Mouse (Mus musculus) embryonic facial prominence, embryonic 12.5 days (tissue): ENCODE measurements around the gene Ifit2. TPM values are rescaled to one million over a fixed set of nuclear protein-coding genes. Genes with fewer than 3 reads are reported as not detected.
A peak's percentile ranks its signal among the peaks of the same experiment; 100 is the strongest.

Experiments used
- ATAC-seq: fragments of 200-750 bp; cut with Nextera tagmentation; 2 replicates; pipeline ENCODE4 v1.8.0; 2017; ENCODE audit not compliant: insufficient number of reproducible peaks, insufficient read depth, low FRiP score, low TSS enrichment
- H3K27ac ChIP-seq: fragments of 300-500 bp; sonication (generic); 2 replicates; pipeline ENCODE4 v1.5.1; 2016; ENCODE audit warnings: mild to moderate bottlenecking
- H3K27me3 ChIP-seq: fragments of 300-500 bp; sonication (generic); 2 replicates; pipeline ENCODE4 v1.6.1; 2016; ENCODE audit warnings: mild to moderate bottlenecking, moderate library complexity
- H3K36me3 ChIP-seq: fragments of 300-500 bp; sonication (generic); 2 replicates; pipeline ENCODE4 v1.6.1; 2016; ENCODE audit warnings: mild to moderate bottlenecking
- H3K4me1 ChIP-seq: fragments of 300-500 bp; sonication (generic); 2 replicates; pipeline ENCODE4 v1.6.1; 2016
- H3K4me2 ChIP-seq: fragments of 300-500 bp; sonication (generic); replicated peaks from 2 replicates; pipeline ENCODE4 v1.6.1; 2016; ENCODE audit warnings: mild to moderate bottlenecking, moderate library complexity
- H3K4me3 ChIP-seq: fragments of 300-500 bp; sonication (generic); 2 replicates; pipeline ENCODE4 v1.5.1; 2016; ENCODE audit warnings: mild to moderate bottlenecking
- H3K9ac ChIP-seq: fragments of 300-500 bp; sonication (generic); 2 replicates; pipeline ENCODE4 v1.6.1; 2016; ENCODE audit warnings: mild to moderate bottlenecking, moderate library complexity
- H3K9me3 ChIP-seq: fragments of 300-500 bp; sonication (generic); 2 replicates; pipeline ENCODE4 v1.6.1; 2016; ENCODE audit warnings: mild to moderate bottlenecking, moderate library complexity
- WGBS: fragments of 180-500 bp; shearing (Covaris S2); methylation state at CpG from one replicate; pipeline ENCODE4 v1.1.7; 2016; 5-methylcytosine and 5-hydroxymethylcytosine counted together
- polyA plus RNA-seq: library from polyadenylated mRNA; unstranded; fragments of >200 nt; fragmentation: Nextera tagmentation; extraction: Ambion mirVana; gene quantifications from 2 replicates; pipeline ENCODE4 v1.2.1, GENCODE M21; 2016

Gene Ifit2
- 8.9 and 9.8 TPM in 2 replicates for polyA plus RNA-seq

DNA sequence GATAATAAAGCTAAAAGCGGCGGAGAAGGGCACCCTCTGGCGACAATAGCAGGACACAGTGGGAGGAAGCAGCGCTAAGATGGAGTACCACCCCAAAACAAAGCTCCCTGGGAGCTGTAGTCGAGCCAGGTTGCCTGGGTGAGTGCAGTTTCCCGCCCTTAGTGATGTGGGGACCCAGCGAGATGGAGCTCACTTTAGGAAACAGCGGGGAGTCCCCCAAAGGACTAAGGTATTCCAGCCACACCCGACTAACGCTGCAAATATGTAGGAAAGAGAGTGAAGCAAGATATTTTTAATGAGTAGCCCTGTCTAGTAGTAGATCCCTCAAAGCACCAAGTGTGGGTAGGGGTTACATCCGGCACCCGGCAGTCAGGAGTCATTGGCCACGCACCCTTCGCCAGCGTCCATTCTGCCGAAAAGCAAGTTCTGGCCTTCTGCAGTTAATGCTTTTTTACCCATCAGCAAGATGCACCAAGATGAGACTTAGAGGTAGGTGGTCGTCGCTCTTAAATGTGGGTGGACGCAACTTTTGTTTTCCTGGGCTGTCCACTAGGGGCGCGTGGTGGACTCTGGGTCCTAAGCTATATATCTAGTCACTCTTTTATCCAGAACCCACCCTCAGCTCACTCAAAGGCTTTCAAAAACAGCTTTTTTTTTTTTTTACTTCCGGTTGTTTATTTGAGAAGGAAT is at the start of gene Ifit2:
Gene Ifit2 (plus strand): TSS at position 161 of the 690 bp plus-strand sequence.
- H3K36me3 ChIP-seq = no peaks in the 10 kb centered on the region
- H3K27me3 ChIP-seq = no peaks in the 10 kb centered on the region
- WGBS = 1% methylated on average over 22 of the region's 22 CpGs
- peak within 1 kb of the TSS; percentile 50 for H3K4me2 ChIP-seq
- peak within 1 kb of the TSS; percentile 39; the same call in 1 of the 2 replicates for H3K9ac ChIP-seq
- ATAC-seq = peak; percentile 87; the same call in 1 of the 2 replicates
- H3K27ac ChIP-seq = peak within 1 kb of the TSS; percentile 37
- H3K4me1 ChIP-seq = peaks cover 20% of the 10 kb centered on the region; the same call in 1 of the 2 replicates
- H3K9me3 ChIP-seq = no peaks in the 10 kb centered on the region
- peak within 1 kb of the TSS; percentile 40 for H3K4me3 ChIP-seq

DNA sequence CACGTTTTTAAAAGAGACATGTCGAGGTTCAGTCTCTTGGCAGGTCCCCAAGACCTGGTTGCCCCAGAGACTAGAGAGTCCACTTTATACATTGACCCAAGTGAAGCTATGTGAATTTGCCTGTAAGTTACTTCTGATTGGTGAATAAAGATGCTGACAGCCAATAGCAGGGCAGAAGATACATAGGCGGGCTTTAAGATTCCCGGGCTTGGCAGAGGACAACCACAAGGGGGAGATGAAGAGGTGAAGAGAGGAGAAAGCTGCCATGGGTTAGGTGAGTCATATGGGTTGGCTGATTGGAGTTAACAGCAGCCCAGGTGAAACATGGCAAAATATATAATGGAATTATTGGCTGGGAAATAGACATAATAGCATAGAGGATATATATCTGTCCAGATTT is 49.7 kb upstream of the Ifit2 start:
- Histone ChIP-seq H3K9ac (no peak overlapping the region), H3K27ac (no peak overlapping the region), H3K9me3 (no peaks in the 10 kb centered on the region), H3K4me2 (no peak overlapping the region), H3K4me3 (no peak overlapping the region), H3K27me3 (no peaks in the 10 kb centered on the region), H3K36me3 (peaks cover 15% of the 10 kb centered on the region; the same call in 1 of the 2 replicates), H3K4me1 (no peaks in the 10 kb centered on the region)
- ATAC-seq = no peak
- 37% methylated on average over 4 of the region's 4 CpGs for WGBS

DNA sequence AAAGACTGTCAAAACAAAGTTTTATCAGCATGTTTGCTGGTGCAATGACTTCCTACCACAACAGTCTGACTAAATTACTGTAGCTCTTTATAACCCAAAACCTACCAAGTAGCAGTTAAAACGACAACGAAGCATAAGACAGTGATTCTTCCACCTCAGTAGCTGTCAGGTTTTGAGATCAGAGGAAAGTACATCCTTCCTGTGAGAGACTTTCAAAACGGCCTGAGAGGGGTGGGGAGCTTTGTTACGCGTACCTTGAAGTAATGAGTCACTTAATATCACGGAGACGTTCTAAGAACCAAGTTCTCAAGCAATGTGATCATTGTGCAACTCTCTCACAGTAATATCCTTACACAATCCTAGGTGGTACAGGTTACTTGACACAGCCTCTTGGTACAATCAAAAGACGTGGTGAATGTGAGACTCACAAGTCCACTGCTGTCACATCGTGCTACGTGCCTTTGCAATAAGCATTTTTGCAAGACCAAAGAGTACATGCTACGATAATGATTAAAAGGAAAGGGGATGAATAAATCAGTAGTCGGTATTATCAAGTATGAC is 45.3 kb upstream of the Ifit2 start:
- Histone ChIP-seq H3K4me3 (no peak overlapping the region), H3K4me1 (no peaks in the 10 kb centered on the region), H3K9me3 (no peaks in the 10 kb centered on the region), H3K4me2 (no peak overlapping the region), H3K27me3 (no peaks in the 10 kb centered on the region), H3K9ac (no peak overlapping the region), H3K27ac (no peak overlapping the region), H3K36me3 (peaks cover 25% of the 10 kb centered on the region; the same call in 1 of the 2 replicates)
- ATAC-seq = no peak
- 89% methylated on average over 12 of the region's 12 CpGs for WGBS

DNA sequence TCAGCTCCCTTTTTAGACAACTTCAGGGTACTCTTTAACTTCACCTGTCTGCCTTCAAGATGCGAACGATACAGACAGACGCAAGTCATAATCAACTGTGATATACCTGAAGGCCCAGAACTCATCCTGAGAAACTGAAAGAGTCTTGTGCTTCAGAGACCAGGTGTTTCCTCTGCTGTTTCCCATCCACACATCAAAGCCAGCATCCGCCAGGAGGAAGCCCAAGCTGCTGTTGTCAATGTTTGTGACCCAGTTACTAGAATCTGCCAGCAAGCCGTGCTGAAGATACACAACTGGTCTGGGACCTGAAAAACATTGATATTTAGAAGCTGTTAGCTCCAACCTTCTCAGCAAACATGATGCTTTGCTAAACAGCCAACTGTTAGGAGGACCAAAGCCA is 39.8 kb upstream of the Ifit2 start:
- no peaks in the 10 kb centered on the region for H3K4me1 ChIP-seq
- H3K36me3 ChIP-seq = peaks cover 20% of the 10 kb centered on the region; the same call in 1 of the 2 replicates
- ATAC-seq = no peak
- H3K9me3 ChIP-seq = no peaks in the 10 kb centered on the region
- no peak overlapping the region for H3K4me3 ChIP-seq
- H3K27me3 ChIP-seq = no peaks in the 10 kb centered on the region
- H3K4me2 ChIP-seq = no peak overlapping the region
- 87% methylated on average over 5 of the region's 5 CpGs for WGBS
- H3K27ac ChIP-seq = no peak overlapping the region
- no peak overlapping the region for H3K9ac ChIP-seq

DNA sequence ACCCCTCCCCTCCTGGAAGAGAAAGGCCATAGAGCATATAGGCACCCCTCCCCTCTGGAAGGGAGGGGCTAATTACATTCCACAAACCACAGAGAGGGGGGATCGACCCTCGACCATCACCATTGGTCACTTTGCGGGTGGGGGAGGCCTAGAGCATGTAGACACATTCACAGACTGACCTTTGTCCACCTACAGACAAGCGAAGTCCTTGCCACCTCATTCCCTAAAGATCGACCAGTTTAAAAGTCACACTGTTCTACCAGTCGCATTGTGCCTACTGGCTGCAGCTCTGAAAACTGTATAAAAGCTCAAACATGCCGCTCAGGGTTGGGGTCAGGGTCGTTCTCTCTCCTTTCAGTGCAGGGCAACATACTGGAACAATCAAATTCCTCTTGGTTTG is 39.0 kb upstream of the Ifit2 start:
- no peak overlapping the region for H3K4me3 ChIP-seq
- WGBS = 45% methylated on average over 8 of the region's 8 CpGs
- H3K27ac ChIP-seq = no peak overlapping the region
- H3K4me1 ChIP-seq = no peaks in the 10 kb centered on the region
- H3K27me3 ChIP-seq = no peaks in the 10 kb centered on the region
- peaks cover 13% of the 10 kb centered on the region; the same call in 1 of the 2 replicates for H3K36me3 ChIP-seq
- no peak overlapping the region for H3K4me2 ChIP-seq
- H3K9me3 ChIP-seq = no peaks in the 10 kb centered on the region
- no peak overlapping the region for H3K9ac ChIP-seq
- ATAC-seq = no peak

DNA sequence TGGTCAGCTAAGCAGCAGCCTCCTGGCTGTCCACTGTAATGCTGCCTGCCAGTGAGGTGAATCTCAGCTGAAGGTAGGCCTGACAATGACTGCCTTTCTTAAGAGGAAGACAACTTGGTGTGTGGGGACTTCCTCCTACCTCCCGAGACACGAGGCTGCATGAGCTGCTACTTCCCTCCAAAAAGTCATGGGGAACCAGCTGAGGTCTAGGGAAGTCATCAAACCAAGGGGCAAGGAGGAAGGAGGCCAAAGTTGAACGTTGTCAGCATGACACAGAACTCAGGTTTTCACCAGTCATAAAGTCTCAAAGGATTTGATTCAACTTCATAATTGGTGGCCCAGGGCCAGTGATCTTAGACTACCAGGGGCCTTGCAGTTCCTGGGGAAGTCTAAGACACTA is 34.8 kb upstream of the Ifit2 start:
- no peak for ATAC-seq
- WGBS = 80% methylated on average over 3 of the region's 3 CpGs

GRCm38 (mm10) chr19:34516346-34516745 is 34.1 kb upstream of the Ifit2 start:
- Histone ChIP-seq H3K9ac (no peak overlapping the region), H3K4me2 (no peak overlapping the region), H3K4me3 (no peak overlapping the region), H3K27ac (no peak overlapping the region), H3K9me3 (no peaks in the 10 kb centered on the region), H3K4me1 (no peaks in the 10 kb centered on the region), H3K27me3 (no peaks in the 10 kb centered on the region), H3K36me3 (peaks cover 14% of the 10 kb centered on the region; the same call in 1 of the 2 replicates)
- no peak for ATAC-seq
- 78% methylated on average over 2 of the region's 2 CpGs for WGBS

More for the DNA sequence above, 34.8 kb upstream of the Ifit2 start:
- no peaks in the 10 kb centered on the region for H3K4me1 ChIP-seq
- no peaks in the 10 kb centered on the region for H3K27me3 ChIP-seq
- no peaks in the 10 kb centered on the region for H3K9me3 ChIP-seq
- peaks cover 13% of the 10 kb centered on the region; the same call in 1 of the 2 replicates for H3K36me3 ChIP-seq
- no peak overlapping the region for H3K27ac ChIP-seq
- no peak overlapping the region for H3K4me2 ChIP-seq
- no peak overlapping the region for H3K9ac ChIP-seq
- H3K4me3 ChIP-seq = no peak overlapping the region

GRCm38 (mm10) chr19:34517197-34517596 is 33.3 kb upstream of the Ifit2 start:
- H3K27ac ChIP-seq = no peak overlapping the region
- no peaks in the 10 kb centered on the region for H3K4me1 ChIP-seq
- no peak for ATAC-seq
- H3K9me3 ChIP-seq = no peaks in the 10 kb centered on the region
- WGBS = 92% methylated on average over 3 of the region's 3 CpGs
- no peaks in the 10 kb centered on the region for H3K27me3 ChIP-seq
- no peak overlapping the region for H3K9ac ChIP-seq
- H3K4me2 ChIP-seq = no peak overlapping the region
- H3K4me3 ChIP-seq = no peak overlapping the region
- peaks cover 14% of the 10 kb centered on the region; the same call in 1 of the 2 replicates for H3K36me3 ChIP-seq

DNA sequence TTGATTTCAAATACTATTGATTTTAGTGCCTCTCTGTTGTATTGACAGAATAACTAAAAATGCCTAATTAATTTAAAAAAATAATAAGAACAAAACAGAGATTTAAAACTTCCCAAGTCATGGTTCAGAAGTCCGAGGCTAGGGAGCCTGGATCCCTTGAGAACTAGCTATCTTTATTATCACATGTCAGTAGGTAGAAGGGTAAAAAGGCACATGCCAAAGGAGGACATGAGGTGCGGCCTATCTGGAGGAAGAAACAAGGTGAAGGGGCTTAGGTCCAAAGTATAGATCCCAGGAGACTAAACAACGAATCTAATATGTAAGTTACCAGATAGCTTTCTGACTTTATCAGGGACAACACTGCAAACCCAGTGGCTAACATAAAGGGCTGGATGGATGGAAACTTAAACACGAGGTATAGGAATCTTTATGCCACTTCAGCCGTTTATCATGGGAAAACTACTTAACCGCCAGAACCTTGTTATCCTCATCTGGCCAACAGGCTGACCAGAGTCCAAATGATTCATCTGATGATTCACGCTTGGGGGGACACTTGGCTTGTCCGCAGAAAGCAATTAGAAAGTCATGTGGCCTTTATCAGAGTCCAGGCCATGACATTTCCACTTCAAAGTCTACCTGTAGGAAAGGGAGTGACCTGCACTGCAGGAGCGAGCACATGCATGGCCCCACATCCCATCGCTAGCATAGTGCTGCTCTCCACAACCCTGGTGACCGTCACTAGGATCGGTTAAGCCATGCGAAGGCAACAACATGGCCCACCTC is 32.5 kb upstream of the Ifit2 start:
- H3K27ac ChIP-seq = no peak overlapping the region
- H3K4me2 ChIP-seq = no peak overlapping the region
- 92% methylated on average over 13 of the region's 13 CpGs for WGBS
- no peak overlapping the region for H3K4me3 ChIP-seq
- H3K27me3 ChIP-seq = no peaks in the 10 kb centered on the region
- no peak for ATAC-seq
- peaks cover 14% of the 10 kb centered on the region; the same call in 1 of the 2 replicates for H3K36me3 ChIP-seq
- no peak overlapping the region for H3K9ac ChIP-seq
- no peaks in the 10 kb centered on the region for H3K9me3 ChIP-seq
- no peaks in the 10 kb centered on the region for H3K4me1 ChIP-seq

DNA sequence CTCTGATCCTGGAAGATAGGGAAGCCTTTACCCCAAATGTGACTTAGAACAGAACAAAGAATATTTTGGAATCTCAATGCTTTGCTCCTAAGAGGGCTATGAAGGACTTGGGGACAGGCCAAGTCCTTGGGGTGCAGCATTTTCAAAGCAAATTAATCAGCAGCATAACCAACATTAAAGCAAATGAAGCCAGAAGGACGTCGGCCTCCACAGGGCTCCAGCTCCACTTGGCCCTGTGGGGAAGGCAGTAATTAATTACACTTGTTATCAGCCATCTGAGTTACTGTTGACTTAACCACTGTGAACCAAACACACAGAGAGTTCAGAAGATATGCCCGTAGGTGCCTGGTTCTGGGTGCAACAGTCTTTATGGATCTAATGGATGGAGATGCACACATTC is 31.7 kb upstream of the Ifit2 start:
- Histone ChIP-seq H3K27me3 (no peaks in the 10 kb centered on the region), H3K9ac (no peak overlapping the region), H3K27ac (no peak overlapping the region), H3K4me1 (no peaks in the 10 kb centered on the region), H3K4me2 (no peak overlapping the region), H3K4me3 (no peak overlapping the region), H3K36me3 (peaks cover 14% of the 10 kb centered on the region; the same call in 1 of the 2 replicates), H3K9me3 (no peaks in the 10 kb centered on the region)
- ATAC-seq = no peak
- WGBS = 64% methylated on average over 3 of the region's 3 CpGs

- Histone ChIP-seq H3K36me3 (peaks cover 14% of the 10 kb centered on the region; the same call in 1 of the 2 replicates), H3K4me3 (no peak overlapping the region), H3K4me2 (no peak overlapping the region), H3K9me3 (no peaks in the 10 kb centered on the region), H3K27ac (no peak overlapping the region), H3K27me3 (no peaks in the 10 kb centered on the region), H3K4me1 (peaks cover 4% of the 10 kb centered on the region), H3K9ac (no peak overlapping the region)
- 85% methylated on average over 3 of the region's 3 CpGs for WGBS
- no peak for ATAC-seq
Observed at GRCm38 (mm10) chr19:34519646-34520045, 30.8 kb upstream of the Ifit2 start.
